Mouse (Mus musculus) heart, adult 11 months (tissue): ENCODE results near the gene Dusp16.

Source experiments
- DNase-seq: peaks from one replicate; pipeline ENCODE4 v3.0.0; 2022

The Dusp16 gene

DNA sequence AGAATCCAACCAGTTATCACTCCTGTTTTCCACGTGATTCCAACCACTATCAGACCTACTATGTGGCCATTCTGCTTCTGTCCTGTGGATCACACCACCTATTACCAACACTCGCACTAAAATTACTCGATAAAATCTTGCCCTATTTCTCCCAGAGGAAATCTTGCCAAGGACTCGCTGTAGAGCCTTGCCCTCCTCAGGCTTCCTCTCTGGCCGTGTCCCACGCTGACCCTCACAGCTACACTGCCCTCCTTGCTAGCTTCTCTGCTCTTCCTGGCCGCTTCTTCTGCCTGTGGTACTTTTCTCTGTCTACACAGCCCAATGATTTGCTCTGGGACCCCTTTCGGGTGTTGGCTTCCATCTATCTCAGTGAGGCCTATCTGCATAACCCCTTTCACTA lies 59.6 kb downstream of the Dusp16 start:
- peak; percentile 61 for DNase-seq

DNA sequence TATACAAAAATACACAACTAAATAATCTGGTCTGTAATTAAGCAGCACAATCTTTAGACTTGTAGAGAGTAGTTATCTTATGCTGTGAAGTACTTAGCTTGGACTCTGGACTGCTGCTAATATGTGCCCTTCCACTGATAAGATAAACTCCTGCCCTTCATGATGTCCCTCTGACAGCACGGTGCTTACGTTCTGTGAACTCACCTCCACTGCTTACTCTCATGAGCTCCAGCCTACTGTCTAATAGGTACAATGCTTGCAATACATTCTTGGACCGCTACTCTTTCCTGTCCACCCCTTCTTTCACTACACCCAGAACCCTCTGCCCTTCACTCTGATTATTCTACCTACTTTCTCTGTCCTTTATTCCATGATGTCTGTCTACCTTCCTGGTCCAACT lies 61.4 kb downstream of the Dusp16 start:
- peak; percentile 28 for DNase-seq

DNA sequence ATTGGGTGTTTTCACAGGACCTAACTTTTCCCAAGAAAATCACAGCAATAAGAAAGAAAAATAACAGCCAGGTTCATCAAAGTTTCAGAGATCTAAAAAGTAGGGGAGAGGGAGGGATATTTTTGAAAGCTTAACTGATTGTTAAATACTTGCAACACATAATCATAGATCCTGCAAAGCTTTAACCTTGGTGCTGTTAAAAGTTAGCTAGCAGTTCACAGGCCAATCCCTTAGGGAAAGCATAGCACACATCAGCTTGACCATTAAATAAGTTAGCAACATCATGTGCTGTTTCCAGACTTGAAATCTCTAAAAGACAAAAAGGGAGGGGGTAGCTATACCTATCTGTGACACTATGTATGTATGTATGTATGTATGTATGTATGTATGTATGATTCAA lies 67.0 kb downstream of the Dusp16 start:
- no peak for DNase-seq

DNA sequence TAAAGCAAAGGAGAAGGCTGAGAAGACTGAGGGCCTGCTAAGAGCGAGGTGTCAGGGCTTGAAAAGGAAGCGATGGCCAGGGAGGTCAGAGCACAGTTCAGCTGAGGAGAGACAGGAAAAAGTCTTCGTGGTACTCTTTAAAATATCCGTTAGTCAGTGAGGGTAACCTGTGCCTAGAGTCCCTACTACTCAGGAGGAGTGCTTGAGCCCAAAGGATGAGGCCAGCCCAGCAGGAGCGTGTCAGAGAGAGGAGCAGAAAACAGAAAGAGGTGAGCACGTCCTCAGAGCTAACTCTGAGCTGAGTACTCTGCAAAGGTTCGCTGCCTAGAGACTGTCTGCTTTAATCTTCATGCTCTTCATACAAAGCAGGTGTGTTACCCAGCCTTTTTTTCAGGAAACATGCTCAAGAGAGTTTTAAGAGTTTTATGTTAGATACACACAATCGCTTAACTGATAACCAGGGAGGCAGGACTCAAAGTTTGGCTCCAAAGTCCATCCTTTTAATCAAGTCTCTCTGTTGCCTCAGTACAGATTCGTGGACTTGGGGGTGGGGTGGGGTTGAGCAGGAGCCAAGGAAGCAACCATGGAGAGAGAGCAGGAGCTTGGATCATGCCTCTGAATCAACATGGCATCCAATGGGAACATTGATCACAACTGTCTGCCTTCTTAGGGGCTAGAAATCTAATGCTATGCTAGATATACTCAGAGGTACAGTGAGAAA lies 68.4 kb downstream of the Dusp16 start:
- DNase-seq, result peak; percentile 78

DNA sequence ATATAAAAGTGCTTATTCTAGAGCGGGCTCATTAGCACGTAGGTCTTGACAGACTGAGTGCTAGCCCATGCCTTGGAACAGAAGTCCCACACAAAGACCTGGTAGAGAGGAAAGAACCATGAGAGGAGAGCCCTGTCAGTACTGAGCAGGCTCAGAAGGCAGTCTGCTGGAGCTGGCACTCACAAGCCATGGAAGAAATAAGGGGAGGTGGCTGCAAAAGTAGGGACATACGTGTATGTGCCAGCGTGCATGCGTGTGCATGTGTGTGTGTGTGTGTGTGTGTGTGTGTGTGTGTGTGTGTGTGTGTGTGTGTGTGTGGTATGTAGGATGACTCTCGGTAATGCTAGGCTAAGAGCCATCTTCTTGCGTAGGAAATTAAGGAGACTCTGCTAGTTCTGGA lies 69.1 kb downstream of the Dusp16 start:
- peak; percentile 66 for DNase-seq

DNA sequence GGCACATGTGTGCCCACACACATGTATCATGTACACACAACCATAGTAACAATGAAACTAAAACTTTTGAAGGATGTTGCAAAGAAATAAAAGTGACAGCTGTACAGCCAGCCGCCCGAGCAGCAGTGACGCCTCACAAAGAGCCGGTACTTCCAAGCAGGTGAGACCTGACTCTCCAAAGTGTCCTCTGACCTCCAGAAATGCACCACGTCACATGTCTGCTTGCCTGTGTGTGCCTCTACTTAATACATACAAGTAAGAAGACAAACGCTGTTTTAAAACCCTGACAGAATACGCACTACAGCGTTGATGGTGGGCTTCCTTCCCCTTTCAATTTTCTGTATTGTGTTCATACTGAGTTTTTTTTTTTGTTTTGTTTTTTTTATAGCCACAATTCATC lies 69.5 kb downstream of the Dusp16 start:
- no peak for DNase-seq

DNA sequence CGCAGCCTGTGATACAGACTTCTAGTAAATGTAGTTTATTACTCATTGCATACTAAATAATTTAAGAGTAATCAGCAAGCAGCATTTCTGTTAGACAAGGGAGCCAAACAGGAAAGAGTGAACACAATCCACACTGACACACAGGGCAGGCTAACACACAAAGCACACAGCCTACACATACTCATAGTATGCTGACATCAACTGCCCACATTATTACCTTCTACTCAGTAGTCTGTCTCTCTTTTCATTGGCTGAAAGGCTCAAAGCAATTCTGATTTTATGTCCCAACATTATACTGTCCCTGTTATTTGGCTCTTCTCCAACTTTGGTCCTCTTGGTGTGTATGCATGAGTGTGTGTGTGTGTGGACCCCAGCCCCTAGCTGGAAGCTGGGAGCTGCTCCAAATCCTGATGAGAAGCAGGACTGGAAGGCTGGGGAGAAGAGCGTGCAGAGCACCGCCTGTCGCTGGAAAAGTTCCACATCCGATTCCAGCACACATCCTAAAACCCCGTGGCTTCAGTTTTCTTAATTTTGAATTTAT lies 70.6 kb downstream of the Dusp16 start:
- DNase-seq, result peak; percentile 41

DNA sequence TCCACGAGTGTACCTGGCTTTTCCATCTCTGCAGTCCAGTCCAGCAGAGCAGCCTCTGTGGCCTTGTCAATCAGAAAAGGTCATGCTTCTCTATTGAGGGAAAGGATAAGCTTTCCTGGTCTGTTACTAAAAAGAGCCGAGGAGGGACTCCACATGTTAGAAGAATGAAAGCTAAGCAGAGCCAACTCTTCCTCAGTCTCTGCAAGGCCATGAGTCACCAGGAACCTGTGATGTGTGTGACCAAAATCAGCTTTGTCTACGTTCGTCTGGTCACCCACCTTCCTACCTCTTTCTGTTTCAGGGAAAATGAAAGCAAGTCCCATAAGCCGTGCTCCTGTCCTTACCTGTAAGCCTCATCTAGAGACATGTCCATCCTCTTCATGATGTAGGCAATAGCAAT lies 72.3 kb downstream of the Dusp16 start:
- peak; percentile 79 for DNase-seq

DNA sequence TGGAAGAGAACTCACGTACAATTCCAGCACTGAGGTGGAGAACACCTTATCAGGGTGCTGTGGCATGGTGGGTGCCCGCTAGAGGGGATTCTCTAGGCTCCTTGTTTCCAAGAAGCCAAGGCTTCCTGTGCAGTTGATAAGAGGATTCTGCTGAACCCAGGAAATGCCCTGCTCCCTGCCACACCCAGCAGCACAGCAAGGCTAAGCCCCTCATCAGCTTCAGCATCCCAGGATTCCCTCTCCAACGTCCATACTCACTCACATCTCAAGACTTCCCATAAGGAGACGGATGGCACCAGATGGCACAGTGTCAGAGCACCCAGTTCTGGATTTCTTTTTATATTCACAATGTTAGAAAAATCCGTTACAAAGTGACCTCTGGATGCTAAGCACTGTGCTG lies 73.3 kb downstream of the Dusp16 start:
- DNase-seq, result peak; percentile 69

DNA sequence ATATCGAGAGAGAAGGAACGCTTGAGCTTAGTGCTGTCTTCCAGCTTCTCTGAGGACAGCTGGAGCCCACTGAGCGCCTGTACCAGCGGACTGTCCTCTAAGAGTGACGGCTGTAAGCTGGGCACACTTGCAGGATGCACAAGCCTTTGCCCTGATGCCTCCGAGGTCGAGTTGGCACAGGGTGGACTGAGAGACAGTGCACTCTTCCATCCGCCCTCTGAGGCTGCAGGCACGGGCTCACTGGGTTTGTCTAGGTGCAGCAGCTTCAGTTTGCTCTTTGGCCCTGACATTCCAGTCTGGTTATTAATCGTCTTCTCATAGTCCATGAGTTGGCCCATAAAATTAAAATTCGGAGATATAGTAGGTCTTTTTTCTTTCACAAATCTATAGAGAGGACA lies 73.8 kb downstream of the Dusp16 start:
- DNase-seq, result no peak

DNA sequence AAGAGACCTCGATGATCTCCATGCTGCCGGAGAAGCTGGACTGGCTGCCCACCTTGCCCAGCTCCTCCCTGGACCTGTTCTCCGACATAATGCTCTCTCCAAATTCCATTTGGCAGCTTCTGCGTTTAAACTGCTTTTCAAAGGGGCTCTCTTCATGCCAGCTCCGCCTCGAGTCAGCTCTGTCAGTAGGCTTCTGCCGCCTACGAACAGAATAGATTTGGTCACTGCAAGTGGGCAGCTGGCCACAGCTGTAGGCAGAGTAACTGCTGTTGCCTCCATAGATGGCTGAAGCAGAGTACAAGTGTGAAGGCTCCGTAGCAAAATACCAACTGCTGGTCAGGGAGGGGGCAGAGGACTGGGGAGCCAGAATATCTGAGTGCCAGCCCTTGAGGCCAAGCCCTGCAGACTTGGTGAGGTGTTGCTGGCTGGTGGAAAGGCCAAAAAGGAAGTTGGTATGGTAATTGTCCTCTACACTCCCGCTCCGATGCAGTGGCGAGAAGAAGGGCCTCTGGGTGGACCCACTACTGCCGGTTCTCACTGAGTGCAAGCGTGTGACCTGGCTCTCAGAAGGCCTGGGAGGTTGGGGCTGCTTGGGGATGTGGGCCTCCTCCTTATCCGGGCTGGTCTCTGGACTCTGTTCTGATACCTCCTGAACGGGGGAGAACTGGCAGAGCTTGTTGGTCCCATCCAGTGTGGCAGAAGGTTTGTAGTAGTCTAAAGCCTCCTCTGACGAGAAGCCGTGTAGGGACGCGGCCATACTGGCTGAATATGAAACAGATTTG lies 74.3 kb downstream of the Dusp16 start:
- DNase-seq, result peak; percentile 91

DNA sequence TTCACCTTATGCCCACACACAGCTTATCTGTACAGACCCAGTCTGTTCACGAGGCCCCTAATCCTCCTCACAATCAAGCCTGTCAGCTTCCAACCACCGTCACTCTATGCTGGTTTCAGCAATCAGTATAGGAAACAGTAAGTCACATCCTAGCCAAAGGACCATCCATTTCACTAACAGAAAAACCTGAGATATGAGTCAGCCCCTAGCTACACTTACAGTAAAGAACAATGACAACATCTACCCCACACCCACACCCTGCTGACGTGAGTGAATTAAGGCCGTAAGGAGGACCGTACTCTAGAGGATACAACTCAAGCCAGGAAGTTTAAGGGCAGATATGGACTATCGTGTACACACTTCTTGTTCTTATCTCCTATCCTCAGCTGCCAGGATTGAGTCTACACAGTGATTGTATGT lies 76.2 kb downstream of the Dusp16 start:
- DNase-seq, result no peak

DNA sequence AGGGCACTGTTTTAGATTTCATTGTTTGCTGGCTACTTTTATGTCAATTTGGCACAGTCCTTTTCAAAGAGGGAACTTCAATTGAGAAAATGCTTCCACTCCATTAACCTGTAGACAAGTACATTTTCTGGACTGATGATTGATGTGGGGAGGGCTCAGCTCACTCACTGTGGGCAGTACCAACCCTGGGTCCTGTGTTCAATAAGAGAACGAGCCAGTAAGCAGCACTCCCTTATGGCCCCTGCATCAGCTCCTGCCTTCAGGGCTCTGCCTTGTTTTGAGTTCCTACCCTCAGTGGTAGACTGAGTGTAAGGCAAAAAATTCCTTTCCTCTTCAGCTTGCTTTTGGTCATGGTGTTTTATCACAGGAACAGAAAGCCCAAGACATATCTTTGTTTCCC lies 78.5 kb downstream of the Dusp16 start:
- no peak for DNase-seq

DNA sequence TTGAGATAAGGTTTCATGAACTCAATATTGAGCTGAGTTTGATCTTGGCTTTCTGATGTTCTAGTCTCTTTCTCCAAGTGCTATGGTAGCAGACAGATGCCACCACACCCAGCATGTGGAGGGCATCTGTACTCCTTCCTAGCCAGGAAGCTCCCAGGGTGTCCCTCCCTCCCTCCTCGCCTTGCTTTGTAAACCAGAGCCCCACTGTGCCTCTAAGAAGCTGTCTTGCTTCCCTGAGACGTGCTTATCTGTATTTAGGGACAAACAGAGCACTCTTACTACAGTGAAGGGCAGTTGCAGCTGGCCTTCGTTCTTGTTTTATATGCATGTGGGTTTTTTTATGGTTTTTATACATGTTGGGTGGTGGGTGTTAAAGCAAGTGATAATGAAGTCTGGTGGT lies 79.1 kb downstream of the Dusp16 start:
- peak; percentile 51 for DNase-seq

DNA sequence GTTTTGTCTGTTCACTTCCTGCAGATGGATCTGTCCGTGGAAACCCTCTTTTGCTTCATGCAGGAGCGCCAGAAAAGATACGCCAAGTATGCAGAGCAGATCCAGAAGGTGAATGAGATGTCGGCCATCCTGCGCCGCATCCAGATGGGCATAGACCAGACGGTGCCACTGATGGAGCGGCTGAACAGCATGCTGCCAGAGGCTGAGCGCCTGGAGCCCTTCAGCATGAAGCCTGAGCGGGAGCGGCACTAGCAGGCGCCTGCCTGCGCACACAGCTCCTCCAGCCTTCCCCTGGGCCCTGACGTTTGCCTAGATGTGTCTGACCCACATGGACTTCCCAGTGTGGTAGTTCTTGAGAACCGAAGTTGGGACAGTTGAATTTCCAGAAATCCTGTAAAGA lies 82.4 kb downstream of the Dusp16 start:
- no peak for DNase-seq

DNA sequence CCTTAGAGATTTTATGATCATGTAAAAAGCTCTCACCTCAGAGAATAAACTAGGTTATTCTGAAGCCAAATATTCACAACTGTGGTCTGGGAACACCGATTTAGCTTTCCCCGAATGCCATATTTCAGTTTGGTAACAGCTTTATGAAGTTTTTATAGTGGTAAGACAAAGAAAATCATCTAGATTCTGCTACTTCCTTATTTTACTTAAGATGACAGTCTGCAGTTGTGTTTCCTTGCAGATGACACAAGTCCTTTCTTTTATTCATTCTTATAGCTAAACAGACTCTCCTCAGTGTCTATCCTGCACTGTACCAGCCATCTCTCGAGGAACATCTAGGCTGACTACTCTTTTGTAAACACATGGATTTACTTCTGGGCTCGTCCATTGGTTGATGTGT lies 86.0 kb downstream of the Dusp16 start:
- no peak for DNase-seq

DNA sequence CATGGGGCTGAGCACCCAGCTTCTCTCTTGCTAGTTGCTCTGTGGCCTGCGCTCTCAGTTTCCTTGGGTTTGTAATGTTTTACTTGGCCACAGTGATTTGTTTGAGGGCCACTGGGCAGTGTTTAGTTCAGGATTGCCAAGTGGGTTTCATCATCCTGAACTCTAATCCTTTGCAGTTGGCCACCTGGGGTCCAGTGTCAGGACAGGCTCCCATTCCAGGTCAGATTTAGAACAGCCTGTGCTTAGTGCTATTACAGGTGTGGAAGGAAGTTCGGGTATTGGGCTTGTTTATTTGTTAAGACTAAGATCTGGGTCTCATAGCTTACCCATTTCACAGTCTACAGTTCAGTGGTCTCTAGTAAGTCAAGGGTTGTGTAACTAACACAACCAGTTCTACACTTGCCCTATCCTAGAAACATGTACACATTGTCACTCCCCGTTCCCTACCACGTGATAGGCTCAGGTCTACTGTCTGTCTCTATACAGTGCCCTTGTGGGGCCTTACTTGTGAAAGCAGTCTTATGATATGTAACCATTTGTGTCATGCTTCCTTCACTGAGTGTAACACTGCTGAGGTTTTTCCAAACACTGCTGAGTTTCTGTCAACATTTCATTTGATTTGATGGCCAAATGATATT lies 89.3 kb downstream of the Dusp16 start:
- peak; percentile 85 for DNase-seq

DNA sequence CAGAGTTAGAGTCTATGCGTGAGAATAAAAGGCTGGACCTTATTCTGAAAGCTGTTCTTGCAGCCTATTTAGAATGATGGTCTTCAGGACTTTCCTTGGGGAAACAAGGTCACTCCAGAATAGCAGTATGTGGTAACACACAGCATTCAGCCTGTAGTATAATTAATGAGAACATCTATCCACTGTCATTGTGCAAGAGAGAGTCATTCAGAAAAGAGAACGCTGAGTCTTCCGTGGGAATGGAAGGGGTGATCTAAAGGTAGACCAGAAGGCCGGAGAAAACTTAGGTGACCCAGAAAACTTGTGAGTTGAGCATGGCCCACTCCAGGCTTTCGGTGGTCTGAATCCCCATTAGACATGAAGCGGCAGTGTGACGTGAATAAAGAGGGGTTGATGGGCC lies 90.2 kb downstream of the Dusp16 start:
- no peak for DNase-seq

DNA sequence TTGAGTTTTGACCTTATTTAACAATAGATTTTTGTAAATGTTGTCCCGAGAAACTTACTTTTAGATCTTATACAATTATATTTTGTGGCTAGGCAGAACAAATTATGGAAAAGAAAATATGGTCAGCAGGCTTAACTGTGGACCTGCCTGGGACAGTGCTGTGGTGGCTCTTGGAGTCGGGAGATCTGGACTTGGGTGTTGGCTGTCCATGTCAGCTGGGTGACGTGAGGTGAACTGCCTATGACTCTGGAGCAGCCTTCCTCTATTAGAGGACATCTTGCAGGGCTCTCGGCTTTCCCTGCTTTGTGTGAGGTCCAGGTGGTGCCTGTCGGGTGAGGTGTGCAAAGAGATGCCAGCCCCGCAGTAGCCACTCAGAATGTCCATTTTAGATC lies 91.2 kb downstream of the Dusp16 start:
- no peak for DNase-seq

DNA sequence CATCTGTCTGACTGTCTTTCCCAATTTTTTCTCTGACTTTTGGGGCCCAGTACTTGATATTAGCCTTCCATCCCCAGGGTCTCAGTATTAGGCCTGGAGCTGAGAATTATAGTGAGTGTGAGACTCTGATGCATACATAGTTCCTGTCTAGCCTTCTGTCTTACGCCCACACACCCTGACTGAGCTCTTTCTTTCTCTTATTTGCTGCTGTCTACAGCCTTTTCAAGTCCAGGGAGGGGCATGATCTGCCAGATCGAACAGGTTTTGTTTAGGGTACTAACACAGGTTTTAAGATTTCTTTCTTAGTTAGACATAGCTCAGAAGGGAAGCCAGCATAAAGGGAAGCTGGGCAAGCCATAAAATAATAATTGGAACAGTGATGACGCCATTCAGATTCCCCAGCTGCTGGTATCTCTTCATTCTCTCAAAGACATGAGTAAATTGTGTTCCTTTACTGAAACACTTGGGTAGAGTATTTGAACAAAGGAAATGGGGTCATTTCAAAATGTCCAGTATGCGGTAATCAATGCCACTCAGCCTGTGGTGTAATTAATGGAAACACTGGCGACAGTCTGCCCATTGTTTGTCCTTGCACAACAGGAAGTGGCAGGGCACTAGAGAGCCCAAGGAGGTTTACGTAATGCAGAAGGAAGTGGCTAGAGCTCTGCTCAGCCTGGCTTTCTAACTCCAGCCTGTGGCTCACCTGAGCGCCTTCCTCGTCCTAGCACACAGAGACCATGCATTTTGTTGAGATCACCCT lies 91.8 kb downstream of the Dusp16 start:
- DNase-seq, result peak; percentile 97

DNA sequence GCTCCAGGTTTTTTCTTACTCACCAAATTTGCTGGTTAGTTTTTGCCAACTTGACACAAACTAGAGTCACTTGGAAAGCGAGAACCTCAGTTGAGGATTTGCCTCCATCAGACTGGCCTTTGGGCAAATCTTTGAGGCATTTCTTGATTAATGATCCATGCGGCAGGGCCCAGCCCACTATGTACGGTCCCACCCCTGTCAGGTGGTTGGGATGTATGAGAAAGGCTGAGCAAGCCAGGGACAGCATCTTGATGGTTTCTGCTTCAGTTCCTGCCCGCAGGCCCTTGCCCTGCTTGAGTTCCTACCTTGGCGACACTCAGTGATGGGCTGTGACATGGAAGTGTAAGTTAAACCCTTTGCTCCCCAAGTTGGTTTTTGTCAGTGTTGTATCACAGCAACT lies 94.2 kb downstream of the Dusp16 start:
- no peak for DNase-seq

DNA sequence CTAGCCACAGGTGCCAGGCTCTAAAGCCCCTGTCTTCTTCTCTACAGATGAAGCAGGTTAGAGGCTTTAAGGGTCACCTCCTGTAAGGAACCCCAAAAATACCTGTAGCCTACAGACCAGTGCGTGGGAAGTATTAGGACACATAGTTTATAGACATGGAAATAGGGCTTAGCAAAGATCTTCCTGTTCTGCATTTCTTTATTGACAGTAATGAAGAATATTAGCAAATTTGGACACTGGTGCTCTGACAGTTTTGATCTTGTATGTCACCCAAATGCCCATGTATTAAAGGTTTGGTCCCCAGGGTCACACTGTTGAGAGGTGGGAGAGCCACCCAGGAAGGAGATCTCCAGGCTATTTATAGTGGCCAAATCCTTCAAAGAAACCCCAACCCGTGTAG lies 95.9 kb downstream of the Dusp16 start:
- no peak for DNase-seq

DNA sequence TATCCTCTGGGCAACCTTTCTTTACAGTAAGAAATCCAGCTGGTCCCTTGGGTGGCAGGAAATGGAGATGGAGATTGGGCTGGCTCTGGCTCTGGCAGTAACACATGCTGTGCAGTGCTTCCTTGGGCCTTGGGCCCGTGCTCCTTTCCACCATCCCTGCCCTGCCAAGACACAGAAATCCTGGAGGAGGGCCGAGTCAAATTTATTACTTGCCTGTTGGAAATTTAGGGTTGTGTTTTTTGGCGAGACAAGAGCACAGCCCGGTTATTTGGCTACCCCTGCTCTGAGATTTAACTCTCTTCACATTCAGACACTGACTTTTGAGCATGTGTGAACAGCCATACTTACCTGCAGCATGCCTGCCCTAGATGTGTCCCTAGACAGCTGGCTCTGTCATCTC lies 96.3 kb downstream of the Dusp16 start:
- peak; percentile 98 for DNase-seq
